Mouse (Mus musculus): ENCODE results near the gene Stk32c. TPM values are rescaled to one million over a fixed set of nuclear protein-coding genes. Genes with fewer than 3 reads are reported as not detected.

Gene Stk32c
- polyA plus RNA-seq, 1 experiment = 3.2 TPM

GRCm38 (mm10) chr7:139226416-139226815 lies 13.3 kb upstream of the Stk32c start:
- no peak for DNase-seq
- Histone ChIP-seq H3K36me3 (ENCODE audit: control insufficient read depth, insufficient read depth, low read length) (no peaks in the 10 kb centered on the region), H3K27ac (ENCODE audit: insufficient read depth, low read depth, low read length) (no peak overlapping the region), H3K4me3 (ENCODE audit: insufficient read depth, low read depth, low read length) (no peak overlapping the region), H3K27me3 (replicated peaks; ENCODE audit: control insufficient read depth, insufficient read depth, low read length) (no peaks in the 10 kb centered on the region), H3K4me1 (ENCODE audit: control insufficient read depth, insufficient read depth, low read length) (no peaks in the 10 kb centered on the region)
- 90% methylated on average over 7 of the region's 7 CpGs for WGBS
- TF ChIP-seq POLR2A (IDR thresholded peaks at IDR 0.05; ENCODE audit: low read depth, low read length) = no peak
- TF ChIP-seq CTCF (conservative IDR thresholded peaks at IDR 0.05; ENCODE audit: insufficient read depth, insufficient read length, low read depth, low read length) = no peak

- no peak overlapping the region for H3K27ac ChIP-seq (ENCODE audit: insufficient read depth, low read depth, low read length)
- peak; percentile 76 for DNase-seq
Measured at GRCm38 (mm10) chr7:139224725-139225124, 11.6 kb upstream of the Stk32c start.

GRCm38 (mm10) chr7:139224070-139224469 lies 11.0 kb upstream of the Stk32c start:
- Histone ChIP-seq H3K27me3 (replicated peaks; ENCODE audit: control insufficient read depth, insufficient read depth, low read length) (no peaks in the 10 kb centered on the region), H3K36me3 (ENCODE audit: control insufficient read depth, insufficient read depth, low read length) (no peaks in the 10 kb centered on the region), H3K27ac (ENCODE audit: insufficient read depth, low read depth, low read length) (no peak overlapping the region), H3K4me3 (ENCODE audit: insufficient read depth, low read depth, low read length) (no peak overlapping the region), H3K4me1 (ENCODE audit: control insufficient read depth, insufficient read depth, low read length) (peaks cover 3% of the 10 kb centered on the region; the same call in 1 of the 2 replicates)
- 77% methylated on average over 1 of the region's 1 CpGs for WGBS
- DNase-seq = no peak
- TF ChIP-seq POLR2A (IDR thresholded peaks at IDR 0.05; ENCODE audit: low read depth, low read length) = no peak
- TF ChIP-seq CTCF (conservative IDR thresholded peaks at IDR 0.05; ENCODE audit: insufficient read depth, insufficient read length, low read depth, low read length) = no peak

More at GRCm38 (mm10) chr7:139224725-139225124, 11.6 kb upstream of the Stk32c start:
- WGBS = 48% methylated on average over 8 of the region's 8 CpGs
- Histone ChIP-seq H3K27me3 (replicated peaks; ENCODE audit: control insufficient read depth, insufficient read depth, low read length) (no peaks in the 10 kb centered on the region), H3K4me3 (ENCODE audit: insufficient read depth, low read depth, low read length) (no peak overlapping the region), H3K4me1 (ENCODE audit: control insufficient read depth, insufficient read depth, low read length) (no peaks in the 10 kb centered on the region), H3K36me3 (ENCODE audit: control insufficient read depth, insufficient read depth, low read length) (no peaks in the 10 kb centered on the region)
- TF ChIP-seq CTCF (conservative IDR thresholded peaks at IDR 0.05; ENCODE audit: insufficient read depth, insufficient read length, low read depth, low read length) = no peak
- TF ChIP-seq POLR2A (IDR thresholded peaks at IDR 0.05; ENCODE audit: low read depth, low read length) = no peak

GRCm38 (mm10) chr7:139222341-139222740 lies 9.2 kb upstream of the Stk32c start:
- H3K36me3 ChIP-seq (ENCODE audit: control insufficient read depth, insufficient read depth, low read length) = no peaks in the 10 kb centered on the region
- no peak overlapping the region for H3K4me3 ChIP-seq (ENCODE audit: insufficient read depth, low read depth, low read length)
- no peak overlapping the region for H3K27ac ChIP-seq (ENCODE audit: insufficient read depth, low read depth, low read length)
- peaks cover 7% of the 10 kb centered on the region; the same call in 1 of the 2 replicates for H3K4me1 ChIP-seq (ENCODE audit: control insufficient read depth, insufficient read depth, low read length)
- DNase-seq = no peak
- WGBS = 93% methylated on average over 4 of the region's 4 CpGs
- no peaks in the 10 kb centered on the region for H3K27me3 ChIP-seq (replicated peaks; ENCODE audit: control insufficient read depth, insufficient read depth, low read length)
- no peak for TF ChIP-seq CTCF (conservative IDR thresholded peaks at IDR 0.05; ENCODE audit: insufficient read depth, insufficient read length, low read depth, low read length)
- TF ChIP-seq POLR2A (IDR thresholded peaks at IDR 0.05; ENCODE audit: low read depth, low read length) = no peak

GRCm38 (mm10) chr7:139221856-139222255 lies 8.7 kb upstream of the Stk32c start:
- H3K4me3 ChIP-seq (ENCODE audit: insufficient read depth, low read depth, low read length) = no peak overlapping the region
- no peaks in the 10 kb centered on the region for H3K36me3 ChIP-seq (ENCODE audit: control insufficient read depth, insufficient read depth, low read length)
- DNase-seq = no peak
- WGBS = 97% methylated on average over 2 of the region's 2 CpGs
- H3K27ac ChIP-seq (ENCODE audit: insufficient read depth, low read depth, low read length) = no peak overlapping the region
- no peak for TF ChIP-seq CTCF (conservative IDR thresholded peaks at IDR 0.05; ENCODE audit: insufficient read depth, insufficient read length, low read depth, low read length)
- no peak for TF ChIP-seq POLR2A (IDR thresholded peaks at IDR 0.05; ENCODE audit: low read depth, low read length)
- peaks cover 7% of the 10 kb centered on the region; the same call in 1 of the 2 replicates for H3K4me1 ChIP-seq (ENCODE audit: control insufficient read depth, insufficient read depth, low read length)
- no peaks in the 10 kb centered on the region for H3K27me3 ChIP-seq (replicated peaks; ENCODE audit: control insufficient read depth, insufficient read depth, low read length)

GRCm38 (mm10) chr7:139221072-139221471 lies 8.0 kb upstream of the Stk32c start:
- peaks cover 7% of the 10 kb centered on the region; the same call in 1 of the 2 replicates for H3K4me1 ChIP-seq (ENCODE audit: control insufficient read depth, insufficient read depth, low read length)
- no peak for TF ChIP-seq POLR2A (IDR thresholded peaks at IDR 0.05; ENCODE audit: low read depth, low read length)
- no peak for TF ChIP-seq CTCF (conservative IDR thresholded peaks at IDR 0.05; ENCODE audit: insufficient read depth, insufficient read length, low read depth, low read length)
- no peak overlapping the region for H3K4me3 ChIP-seq (ENCODE audit: insufficient read depth, low read depth, low read length)
- H3K27me3 ChIP-seq (replicated peaks; ENCODE audit: control insufficient read depth, insufficient read depth, low read length) = no peaks in the 10 kb centered on the region
- DNase-seq = no peak
- H3K27ac ChIP-seq (ENCODE audit: insufficient read depth, low read depth, low read length) = no peak overlapping the region
- WGBS = 82% methylated on average over 5 of the region's 5 CpGs
- H3K36me3 ChIP-seq (ENCODE audit: control insufficient read depth, insufficient read depth, low read length) = no peaks in the 10 kb centered on the region

- TF ChIP-seq CTCF (conservative IDR thresholded peaks at IDR 0.05; ENCODE audit: insufficient read depth, insufficient read length, low read depth, low read length) (no peak), POLR2A (IDR thresholded peaks at IDR 0.05; ENCODE audit: low read depth, low read length) (no peak)
- 42% methylated on average over 2 of the region's 2 CpGs for WGBS
- Histone ChIP-seq H3K4me3 (ENCODE audit: insufficient read depth, low read depth, low read length) (no peak overlapping the region), H3K27me3 (replicated peaks; ENCODE audit: control insufficient read depth, insufficient read depth, low read length) (no peaks in the 10 kb centered on the region), H3K36me3 (ENCODE audit: control insufficient read depth, insufficient read depth, low read length) (no peaks in the 10 kb centered on the region), H3K4me1 (ENCODE audit: control insufficient read depth, insufficient read depth, low read length) (peaks cover 7% of the 10 kb centered on the region; the same call in 1 of the 2 replicates), H3K27ac (ENCODE audit: insufficient read depth, low read depth, low read length) (no peak overlapping the region)
- DNase-seq = peak; percentile 34
Measured at GRCm38 (mm10) chr7:139220303-139220702, 7.2 kb upstream of the Stk32c start.
